Mouse (Mus musculus) ovary, adult 18-20 months (tissue): ENCODE results near the gene Kcnj10.

Experiments
- DNase-seq: peaks from one replicate; pipeline ENCODE4 v3.0.0; 2022; ENCODE audit warnings: low spot score, mixed read lengths

Kcnj10 gene

DNA sequence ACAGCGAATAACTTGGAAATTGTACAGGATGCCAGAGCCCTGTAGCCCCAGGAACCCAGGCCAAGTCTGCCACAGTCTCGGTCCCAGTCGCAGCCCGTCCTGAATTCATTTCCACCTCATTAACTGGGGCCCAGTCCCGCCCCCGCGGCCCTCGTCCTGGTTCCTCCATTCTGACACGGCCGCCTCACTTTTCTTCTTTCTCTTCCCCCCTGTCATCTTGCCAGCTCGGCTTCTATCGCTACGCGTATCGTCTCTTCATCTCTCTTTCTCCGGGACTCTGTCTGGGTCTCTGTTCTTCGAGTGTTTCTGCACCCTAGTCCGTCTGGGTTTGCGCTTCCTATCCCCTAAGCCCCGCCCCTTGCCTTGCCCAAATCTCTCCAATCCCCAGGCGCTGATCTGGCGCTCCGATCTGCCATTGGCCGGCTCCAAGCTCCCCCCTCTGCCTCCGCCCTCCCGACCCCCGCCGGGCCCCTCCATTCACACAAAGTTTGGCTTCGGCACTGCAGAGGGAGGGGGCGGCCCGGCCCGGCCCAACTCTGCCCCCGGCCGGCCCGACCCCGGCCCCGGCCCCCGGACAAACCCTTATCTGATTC, at the start of gene Kcnj10:
Kcnj10 (plus strand) TSS at position 482 of the 593 bp plus-strand sequence.
- DNase-seq: peak; percentile 54

DNA sequence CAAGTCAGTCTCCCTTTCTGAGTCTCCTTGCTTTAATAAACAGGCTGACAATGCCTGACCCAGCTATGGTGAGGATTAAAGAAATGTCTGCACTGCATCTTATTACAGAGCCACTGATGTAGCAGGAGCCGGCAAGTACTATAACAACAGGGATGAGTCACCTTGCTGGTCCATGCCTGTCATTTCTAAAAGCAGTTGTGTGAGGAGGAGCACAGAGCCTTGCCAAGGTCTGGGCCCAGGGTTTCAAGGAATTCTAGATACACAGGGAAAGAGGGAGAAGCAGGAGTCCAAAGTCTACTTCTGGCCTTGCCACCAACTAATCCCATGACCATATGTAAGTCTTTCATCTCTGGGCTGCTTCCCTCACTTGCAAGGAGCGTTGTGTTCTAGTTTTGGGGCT, 48.1 kb upstream of the Kcnj10 start:
- DNase-seq: no peak

DNA sequence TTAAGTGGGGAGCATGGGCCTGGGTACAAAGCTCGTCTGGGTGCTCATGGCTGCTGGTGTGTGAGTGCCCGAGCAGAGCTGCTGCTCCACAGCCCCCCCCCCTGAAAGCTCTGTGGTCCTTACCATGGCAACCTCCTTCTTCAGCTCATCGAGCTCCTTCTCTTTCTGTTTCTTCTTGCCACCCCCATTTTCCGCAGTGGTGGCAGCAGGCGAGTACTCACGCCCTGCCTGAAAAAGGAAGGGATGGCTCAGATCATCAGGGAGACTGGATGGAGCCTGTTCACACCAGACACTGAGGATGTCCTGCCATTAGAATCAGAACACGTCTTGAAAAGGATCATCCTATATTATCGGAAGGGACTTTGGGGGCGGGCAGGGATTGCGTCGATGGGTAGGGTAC, 47.6 kb upstream of the Kcnj10 start:
- DNase-seq: no peak

DNA sequence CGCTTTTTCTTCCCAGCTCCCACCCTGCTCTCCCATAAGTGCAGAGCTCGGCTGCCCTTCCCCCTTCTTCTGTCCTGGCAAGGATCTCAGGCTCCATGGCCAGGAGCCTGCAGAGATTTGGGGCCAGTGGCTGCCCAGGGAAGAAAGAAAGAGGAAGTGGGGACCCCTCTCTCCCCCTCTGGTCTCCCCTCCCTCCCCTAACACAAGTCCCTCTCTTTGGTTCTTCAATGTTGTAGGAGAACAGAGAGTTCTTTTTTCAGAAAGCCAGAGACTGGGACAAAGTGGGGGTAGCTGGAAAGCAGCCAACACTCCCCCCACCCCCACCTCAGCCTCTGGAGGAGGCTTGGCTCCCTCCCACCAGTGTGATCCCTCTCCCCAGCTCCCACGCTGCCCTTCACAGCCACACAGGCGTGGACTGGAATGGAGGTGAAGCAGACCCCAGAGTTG, 45.2 kb upstream of the Kcnj10 start:
- DNase-seq: no peak

DNA sequence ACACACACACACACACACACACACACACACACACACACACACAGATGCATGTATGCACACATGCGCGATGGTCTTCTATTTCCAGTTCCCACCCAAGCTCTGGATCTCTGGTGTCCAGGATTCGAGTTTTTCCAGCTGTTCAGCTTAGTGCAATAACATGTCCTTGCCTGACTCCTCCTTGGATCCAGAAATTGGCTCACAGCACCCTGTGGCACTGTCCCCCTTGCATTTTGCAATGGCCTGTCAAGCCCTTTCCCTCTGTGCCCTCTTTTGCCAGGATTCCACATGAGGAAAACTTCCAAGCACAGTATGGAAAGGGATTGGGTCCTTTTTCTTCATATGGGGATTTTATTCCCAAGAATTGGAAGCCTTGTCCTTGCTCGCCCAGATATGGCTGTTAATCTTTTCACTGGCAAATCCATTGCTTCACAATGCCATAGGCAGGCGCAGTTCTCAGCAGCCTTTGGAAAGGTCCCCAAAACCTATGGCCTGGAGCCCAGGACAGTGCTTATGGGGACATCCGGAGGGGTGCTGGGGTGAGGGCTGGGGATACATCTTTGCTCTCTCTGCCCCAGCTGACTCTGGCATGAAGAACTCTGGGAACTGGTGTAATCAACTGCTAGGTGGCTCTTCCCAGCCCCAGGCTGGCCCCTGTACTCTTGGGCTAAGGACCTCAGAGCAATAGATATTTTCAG, 44.0 kb upstream of the Kcnj10 start:
- no peak for DNase-seq

DNA sequence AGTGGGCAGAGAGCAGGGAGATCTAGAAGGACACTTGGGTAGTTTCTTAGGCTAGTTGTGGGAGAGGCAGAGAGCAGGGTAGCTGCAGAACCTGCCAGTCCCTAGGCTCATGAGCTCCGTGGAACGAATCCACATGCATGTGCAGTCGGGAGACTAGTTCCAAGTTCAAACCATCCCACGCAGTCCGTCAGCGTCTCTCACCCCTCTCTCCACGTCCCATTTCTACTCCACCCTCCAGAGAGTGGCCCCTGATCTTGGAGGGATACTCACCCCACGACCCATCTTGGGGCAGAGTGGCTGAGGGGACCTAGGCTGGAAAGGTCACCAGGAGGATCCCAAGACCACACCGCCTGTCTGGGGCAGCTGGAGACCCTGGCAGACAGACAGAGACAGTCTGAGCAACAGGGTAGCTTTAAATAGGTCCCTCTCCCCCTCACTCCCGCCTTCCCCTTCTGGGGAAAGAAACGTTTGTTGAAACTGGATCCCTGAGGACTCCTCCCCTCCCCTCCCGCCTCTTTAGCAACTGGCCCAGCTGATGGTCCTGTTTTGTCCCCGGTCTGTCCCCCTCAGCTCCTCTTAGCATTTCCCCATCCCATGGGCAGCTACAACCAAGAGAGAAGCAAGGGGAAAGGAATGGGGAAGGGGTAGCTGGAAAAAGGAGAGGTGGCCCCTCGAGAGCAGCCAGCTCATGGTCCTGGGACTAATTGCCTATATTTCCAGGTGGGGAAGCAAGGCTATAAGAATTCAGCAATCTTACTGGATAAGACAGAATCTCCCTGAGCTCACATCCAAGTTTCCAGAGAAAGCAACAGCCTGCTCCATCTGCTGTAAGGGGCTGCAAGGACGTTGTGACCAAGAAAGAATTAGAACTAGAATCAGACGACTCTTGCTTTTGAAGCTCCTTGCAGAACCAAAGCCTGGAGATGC, 43.1 kb upstream of the Kcnj10 start, which contains the start of gene Atp1a2:
Atp1a2 (minus strand) TSS at position 454 of the 927 bp plus-strand sequence.
- no peak for DNase-seq

DNA sequence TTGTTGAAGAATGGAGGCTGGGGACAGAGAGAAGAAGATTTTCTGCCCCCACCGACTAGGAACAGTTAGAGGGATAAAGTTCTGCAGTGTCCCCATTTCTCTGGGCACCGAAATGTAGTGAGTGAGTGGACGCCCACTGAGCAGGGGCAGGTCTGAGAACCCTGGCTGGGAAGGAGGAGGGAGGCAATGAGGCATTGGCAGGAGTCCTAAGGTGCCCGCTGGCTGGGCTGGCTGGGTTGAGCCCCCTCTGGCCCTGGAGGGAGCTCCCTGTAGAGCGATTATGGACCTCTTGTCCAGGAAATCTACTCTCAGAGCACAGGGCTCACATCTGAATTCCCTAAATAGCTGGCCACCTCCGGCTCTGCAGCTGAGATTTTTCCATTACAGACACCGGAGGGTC, 41.5 kb upstream of the Kcnj10 start:
- no peak for DNase-seq

DNA sequence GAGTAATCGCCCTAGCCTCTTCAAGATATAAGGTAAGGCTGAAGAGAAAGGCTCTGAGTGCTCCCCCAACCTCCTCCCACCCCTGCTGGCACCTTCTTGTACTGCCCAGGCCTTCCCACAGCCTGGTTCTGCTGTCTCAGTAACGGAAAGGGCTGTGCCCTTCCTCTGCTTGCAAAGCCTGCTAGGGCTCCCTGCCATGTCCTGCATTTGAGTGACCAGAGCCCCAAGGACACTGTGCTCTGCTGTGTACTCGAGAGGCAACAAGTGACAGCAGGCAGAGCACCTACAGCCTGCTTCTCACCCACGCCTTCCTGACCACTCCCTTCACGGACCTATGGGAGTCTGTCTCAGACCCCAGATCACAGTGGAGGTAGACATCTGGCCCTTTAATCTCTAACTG, 40.8 kb upstream of the Kcnj10 start:
- no peak for DNase-seq

DNA sequence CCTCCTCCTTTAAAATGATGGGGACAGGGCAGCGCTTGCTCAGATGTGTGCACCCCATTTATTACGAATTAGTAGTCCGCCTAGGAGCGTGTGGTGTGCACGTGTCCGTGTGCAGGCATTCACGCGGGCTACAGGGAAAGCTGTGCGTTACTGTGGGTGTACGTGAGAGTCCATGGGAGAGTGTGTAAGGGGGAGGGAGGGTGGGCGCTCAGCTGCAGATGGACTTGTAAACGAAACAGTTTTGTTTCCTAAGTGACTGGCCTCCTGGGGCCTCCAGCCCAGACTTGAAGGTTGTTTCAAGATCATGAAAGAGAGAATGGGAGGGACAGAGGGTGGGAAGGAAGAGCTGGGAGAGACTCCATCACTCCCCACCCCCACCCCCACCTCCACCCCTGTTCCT, 39.8 kb upstream of the Kcnj10 start:
- DNase-seq: no peak

DNA sequence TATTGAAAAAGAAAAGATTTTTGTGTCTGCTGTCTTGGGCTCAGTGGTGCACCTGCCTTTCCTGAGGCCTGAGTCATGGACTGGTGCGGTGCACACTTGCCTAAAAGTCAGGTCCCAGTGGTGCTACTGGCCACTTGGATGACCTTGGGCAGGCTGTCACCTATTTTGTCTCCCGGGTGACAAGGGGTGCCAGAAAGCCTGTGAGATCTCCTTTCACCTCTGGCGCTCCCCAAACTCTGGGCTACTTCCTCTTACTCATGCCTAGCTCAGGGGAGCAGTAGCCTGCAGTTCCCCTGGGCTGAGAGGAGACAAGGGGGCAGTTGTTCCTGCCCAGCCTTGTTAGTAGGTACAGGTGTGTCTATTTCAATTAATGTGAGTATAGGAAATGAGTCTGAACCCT, 38.7 kb upstream of the Kcnj10 start:
- no peak for DNase-seq

DNA sequence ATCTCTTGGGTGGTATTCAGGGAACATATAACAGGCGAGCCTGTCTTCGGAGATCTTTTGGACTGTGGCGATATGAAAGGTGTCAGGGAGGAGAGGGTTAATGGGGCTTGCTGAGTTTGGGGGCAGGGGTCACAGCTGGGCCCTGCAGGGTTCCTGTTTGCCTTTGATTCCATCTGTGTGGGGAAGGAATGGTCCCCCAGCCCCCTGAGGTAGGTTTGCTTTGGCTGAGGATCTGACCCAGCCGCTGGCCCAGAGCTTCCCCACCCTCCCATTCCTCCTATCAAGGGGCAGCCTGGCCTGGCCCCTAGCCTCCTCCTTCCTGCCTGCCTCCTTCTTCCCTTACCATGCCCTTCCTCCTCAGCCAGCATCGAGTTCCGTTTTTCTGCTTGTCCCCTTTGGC, 38.2 kb upstream of the Kcnj10 start:
- no peak for DNase-seq

DNA sequence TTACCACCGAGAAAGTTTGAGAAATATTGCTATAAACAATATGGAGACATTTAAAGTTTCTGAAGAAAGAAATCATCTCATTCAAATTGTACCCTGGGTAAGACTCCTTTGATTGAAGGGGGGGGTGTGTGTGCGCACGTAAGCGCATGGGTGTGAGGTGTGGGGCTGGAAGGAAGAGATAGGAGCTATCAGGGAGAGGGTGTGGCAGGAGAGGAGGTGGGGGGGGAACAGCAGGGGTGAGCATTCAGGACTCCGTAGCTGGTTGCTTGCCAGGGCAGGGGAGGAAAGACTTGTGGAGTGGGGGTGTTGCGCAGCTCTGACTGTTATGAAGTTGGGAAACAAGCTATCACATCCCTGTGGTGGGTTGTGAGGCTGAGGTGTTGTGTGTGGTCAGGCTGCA, 36.6 kb upstream of the Kcnj10 start:
- no peak for DNase-seq

DNA sequence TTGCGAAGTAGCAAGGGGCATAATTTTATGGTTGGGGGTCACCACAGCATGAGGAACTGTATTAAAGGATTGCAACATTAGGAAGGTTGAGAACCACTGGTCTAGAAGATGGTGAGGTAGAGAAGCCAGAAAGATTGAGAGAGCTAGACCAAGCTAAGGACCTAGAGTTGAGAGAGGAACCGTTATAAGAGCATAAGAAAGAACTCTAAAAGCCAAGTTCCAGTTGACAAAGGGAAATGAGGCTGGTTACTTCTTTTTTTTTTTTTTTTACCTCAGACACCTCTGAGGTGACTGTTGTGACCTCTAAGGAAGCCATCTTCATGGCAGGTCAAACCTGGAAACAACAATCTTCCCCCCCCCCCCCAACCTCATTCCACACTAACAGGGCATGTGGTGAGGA, 35.9 kb upstream of the Kcnj10 start:
- no peak for DNase-seq

DNA sequence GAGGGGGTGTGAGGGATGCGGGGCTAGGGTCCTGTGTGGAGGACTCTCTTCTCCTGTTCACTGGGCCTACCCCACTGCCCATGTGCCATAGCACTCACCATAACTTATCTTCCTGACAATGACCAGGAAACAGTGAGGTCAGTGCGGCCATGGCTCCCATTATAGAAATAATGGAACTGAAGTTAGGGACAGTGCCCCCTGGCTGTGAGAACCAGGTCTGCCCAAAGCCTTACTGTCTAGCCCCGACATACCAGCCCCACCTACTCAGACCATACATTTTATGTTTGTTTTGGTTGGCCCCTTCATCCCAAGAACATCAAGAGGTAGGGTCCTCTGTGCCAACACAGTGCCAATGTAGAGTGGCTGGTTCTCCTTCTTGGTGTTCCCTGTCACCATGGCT, 35.4 kb upstream of the Kcnj10 start:
- no peak for DNase-seq

DNA sequence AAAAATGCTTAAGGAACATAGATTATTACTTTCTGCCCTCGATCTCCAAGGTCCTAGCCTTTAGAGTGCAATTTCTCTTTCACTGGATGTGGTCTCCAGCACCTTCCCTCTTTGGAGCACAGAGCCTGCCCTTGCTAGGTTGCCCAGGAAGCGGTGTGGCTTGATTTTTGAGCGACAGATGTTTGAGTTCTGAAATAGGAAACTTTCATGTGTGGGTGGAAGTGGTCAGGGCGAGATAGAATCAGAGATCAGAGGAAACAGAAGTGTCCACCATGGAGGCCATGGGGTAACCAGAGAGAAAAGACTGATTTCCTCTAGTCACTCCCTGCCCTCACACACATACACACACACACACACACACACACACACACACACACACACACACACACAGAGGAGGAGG, 34.8 kb upstream of the Kcnj10 start:
- no peak for DNase-seq

DNA sequence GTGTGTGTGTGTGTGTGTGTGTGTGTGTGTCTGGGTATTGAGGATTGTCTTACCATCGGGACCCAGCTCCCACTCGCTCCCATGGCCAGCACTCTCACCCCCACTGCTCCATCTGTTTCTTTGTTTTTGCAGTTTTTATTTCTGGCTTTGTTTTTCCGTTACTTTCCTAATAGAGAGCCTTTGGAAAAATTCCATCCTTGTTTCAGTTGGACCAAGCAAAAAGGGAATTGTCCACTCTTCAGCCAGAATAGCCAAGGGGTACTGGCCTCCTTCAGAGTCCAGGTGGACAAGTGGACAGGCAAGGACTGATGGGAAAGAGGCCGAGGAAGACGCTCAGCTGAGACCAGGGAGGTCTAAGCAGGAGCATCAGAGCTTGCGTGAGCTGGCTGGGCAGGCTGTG, 34.1 kb upstream of the Kcnj10 start:
- DNase-seq: no peak

DNA sequence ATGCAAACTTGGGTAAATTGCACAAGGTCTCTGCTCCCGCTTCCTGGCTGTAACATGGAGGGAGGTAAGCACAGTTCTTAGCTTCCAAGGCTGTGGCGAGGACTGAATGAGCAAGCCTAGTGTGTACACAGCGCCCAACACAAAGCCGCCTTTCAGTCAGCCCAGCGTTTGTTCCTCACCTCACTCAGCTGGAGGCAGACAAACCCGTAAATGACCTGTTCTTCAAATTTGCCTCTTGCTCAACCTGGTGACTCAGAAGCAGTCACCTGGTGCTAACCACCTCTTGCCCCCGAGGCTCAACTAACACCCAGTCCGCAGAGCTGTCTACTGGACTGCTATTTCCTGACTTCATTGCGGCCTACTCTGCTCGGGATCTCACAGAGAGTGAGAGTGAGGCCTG, 33.1 kb upstream of the Kcnj10 start:
- no peak for DNase-seq

DNA sequence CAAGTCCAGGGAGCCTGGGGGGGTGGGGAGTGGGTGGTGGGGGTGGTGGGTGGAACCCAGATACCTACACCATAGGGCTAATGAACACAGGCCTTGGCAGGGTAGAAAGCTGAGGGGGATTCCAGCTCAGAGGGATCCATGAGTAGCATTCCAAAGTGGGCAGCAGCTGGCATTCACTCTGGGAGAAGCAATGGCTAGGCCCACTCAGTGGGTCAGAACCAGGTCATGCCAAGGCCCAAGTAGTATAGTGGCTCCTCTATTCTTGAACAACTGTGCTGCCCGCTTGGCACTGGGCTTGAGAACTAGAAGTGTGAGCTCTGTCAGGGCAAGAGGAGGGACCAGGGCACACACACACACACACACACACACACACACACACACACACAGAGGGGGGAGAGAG, 32.6 kb upstream of the Kcnj10 start:
- DNase-seq: no peak

DNA sequence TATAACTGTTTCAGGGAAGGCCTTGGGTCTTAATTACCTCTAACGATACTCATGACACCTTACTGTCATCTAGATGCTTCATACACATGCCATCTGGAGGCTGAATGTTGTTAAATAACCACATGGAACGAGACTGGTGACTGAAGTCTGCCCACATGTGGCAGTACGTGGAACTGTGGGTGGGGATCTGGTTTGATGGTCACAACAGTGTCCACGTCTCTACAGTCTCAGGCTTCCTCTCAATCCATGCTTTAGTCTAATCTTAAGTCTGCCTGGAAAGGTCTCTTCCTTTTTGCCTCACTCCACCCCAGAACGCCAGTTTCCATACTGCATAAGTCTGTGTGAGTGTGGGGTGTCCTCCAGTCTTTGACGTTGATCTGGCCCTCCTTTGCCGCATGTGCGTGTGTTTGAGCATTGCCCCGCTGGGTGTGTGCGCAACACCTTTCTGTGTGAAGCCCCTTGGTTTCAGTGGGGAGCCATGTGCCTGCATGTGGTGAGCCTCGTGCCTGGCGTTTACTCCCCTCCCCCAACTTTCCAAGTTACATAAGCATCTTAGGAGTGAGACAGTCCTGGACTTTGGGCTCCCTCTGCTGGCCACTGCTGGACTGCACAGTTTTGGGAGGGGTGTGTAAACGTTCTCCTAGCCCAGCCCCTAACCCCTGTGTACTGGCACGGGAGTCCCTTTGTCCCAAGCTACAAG, 31.2 kb upstream of the Kcnj10 start:
- DNase-seq: peak; percentile 84

DNA sequence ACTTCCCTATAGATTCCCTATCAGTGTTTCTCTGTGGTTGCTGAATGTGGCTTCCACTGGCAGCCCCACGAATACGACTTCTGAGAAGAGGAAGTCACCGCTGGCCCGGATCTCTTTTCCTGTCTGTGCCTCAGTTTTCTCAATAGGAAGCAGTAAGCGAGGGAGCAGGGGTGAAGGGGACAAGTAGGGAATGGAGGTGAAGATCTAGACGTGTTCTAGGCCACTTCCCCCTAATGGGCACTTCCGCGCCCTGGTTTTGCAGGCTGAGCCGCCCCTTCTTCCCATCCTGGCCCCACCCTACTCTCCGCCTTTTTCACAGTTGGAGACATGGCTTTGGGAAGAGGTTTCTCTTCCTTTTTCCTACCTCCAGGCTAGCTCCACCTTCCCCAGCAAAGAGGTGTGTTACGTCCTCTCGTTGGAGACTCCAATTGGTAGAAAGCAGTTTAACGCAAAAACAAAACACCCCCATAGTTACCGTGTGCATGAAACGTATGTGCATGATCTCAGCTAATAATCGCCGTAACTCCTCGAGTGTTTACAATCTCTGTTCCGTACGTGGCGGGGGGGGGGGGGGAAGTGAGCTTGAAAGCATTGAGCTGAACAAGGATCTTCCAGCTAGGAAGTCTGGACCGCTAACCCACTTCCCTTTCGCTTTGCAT, 29.6 kb upstream of the Kcnj10 start:
- peak; percentile 70 for DNase-seq

DNA sequence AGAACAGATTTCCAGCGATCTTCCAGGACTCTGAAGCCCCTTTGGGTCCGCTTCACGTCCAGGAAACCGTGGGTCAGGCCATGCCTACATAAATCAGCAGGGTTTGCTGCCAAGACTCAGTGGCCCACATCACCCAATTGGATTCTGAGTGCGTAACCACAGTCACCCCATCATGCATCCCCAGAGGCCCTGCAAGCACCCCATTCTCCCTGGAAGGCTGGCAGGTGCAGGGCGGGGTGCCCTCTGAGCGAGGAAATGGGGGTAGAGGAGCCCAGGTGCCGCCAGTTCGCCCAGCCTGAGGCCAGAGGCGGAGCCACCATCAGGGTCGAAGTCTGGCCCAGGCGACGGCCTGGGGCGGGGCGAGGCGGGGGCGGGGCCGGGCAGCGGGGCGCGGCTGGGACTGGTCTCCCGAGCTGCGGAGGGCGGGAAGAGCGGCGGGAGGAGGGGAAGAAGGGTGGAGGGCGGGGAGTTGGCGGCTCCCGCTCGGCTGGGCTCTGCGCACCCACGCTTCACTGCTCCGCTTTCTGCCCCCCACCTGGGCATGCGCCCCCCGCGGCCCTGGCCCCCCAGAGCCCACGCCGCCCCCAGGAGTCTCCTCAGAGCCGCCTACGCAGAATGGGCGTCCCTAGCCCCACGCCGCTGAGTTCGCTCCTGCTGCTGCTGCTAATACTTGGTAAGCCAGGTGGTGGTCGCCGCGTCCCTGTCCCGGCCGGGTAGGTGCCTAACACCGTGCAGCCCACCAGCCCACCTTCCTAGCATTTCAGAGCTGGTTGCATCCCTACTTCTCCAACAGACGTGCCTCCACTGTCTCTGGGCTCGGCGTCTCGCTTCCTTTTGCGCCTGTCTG, 28.9 kb upstream of the Kcnj10 start:
- peak; percentile 84 for DNase-seq
